Mouse (Mus musculus) CH12.LX (cell line): ENCODE measurements around the gene Mymk.

Experiments
- CTCF ChIP-seq, 2 experiments: IDR thresholded peaks in 1 of 2; conservative IDR thresholded peaks in 1 of 2; 2 replicates each; pipeline ENCODE4 v1.5.1; 2011 to 2012; ENCODE audit warnings: low read depth in 2 of 2, low read length in 2 of 2, improper control_type of control experiment in 1 of 2, inconsistent platforms in 1 of 2, mild to moderate bottlenecking in 1 of 2, moderate library complexity in 1 of 2
- EP300 ChIP-seq: IDR thresholded peaks from 2 replicates; pipeline ENCODE4 v1.6.1; 2011; ENCODE audit warnings: low read length, improper control_type of control experiment
- GABPA ChIP-seq: IDR thresholded peaks from 2 replicates; pipeline ENCODE4 v1.6.1; 2012; ENCODE audit warnings: low read depth, low read length, improper control_type of control experiment, inconsistent platforms; ENCODE audit not compliant: insufficient replicate concordance
- JUND ChIP-seq: conservative IDR thresholded peaks from 2 replicates; pipeline ENCODE4 v1.6.1; 2011; ENCODE audit warnings: low read depth, low read length, improper control_type of control experiment
- MAFK ChIP-seq: IDR thresholded peaks from 2 replicates; pipeline ENCODE4 v1.6.1; 2011; ENCODE audit warnings: low read length, improper control_type of control experiment; ENCODE audit not compliant: insufficient replicate concordance
- MYC ChIP-seq: IDR thresholded peaks from 2 replicates; pipeline ENCODE4 v1.6.1; 2011; ENCODE audit warnings: low read depth, mild to moderate bottlenecking, improper control_type of control experiment, low read length
- POLR2AphosphoS2 ChIP-seq: IDR thresholded peaks from 2 replicates; pipeline ENCODE4 v1.6.1; 2011; ENCODE audit warnings: low read depth, low read length, improper control_type of control experiment
- RAD21 ChIP-seq: IDR thresholded peaks from 2 replicates; pipeline ENCODE4 v1.6.1; 2011; ENCODE audit warnings: low read depth, mild to moderate bottlenecking, low read length, improper control_type of control experiment, moderate library complexity
- RCOR1 ChIP-seq: conservative IDR thresholded peaks from 2 replicates; pipeline ENCODE4 v1.6.1; 2012; ENCODE audit warnings: low read depth, mild to moderate bottlenecking, inconsistent platforms, low read length, improper control_type of control experiment
- SMC3 ChIP-seq: IDR thresholded peaks from 2 replicates; pipeline ENCODE4 v1.6.1; 2011; ENCODE audit warnings: low read depth, low read length, improper control_type of control experiment
- TBP ChIP-seq: conservative IDR thresholded peaks from 2 replicates; pipeline ENCODE4 v1.6.1; 2011; ENCODE audit warnings: low read depth, low read length, improper control_type of control experiment
- TCF12 ChIP-seq: IDR thresholded peaks from 2 replicates; pipeline ENCODE4 v1.6.1; 2014; ENCODE audit warnings: low read depth, mild to moderate bottlenecking, inconsistent platforms, low read length, improper control_type of control experiment
- UBTF ChIP-seq: IDR thresholded peaks from 2 replicates; pipeline ENCODE4 v1.6.1; 2012; ENCODE audit warnings: low read depth, mild to moderate bottlenecking, inconsistent platforms, low read length, improper control_type of control experiment, moderate library complexity
- ZKSCAN1 ChIP-seq: IDR thresholded peaks from 2 replicates; pipeline ENCODE4 v1.6.1; 2012; ENCODE audit warnings: low read depth, inconsistent platforms, low read length, improper control_type of control experiment, borderline replicate concordance

GRCm38 (mm10) chr2:27044166-27044565 is 27.8 kb downstream of the Mymk start:
- TF ChIP-seq RCOR1, result no peak
- TF ChIP-seq CTCF (conservative IDR thresholded peaks at IDR 0.05 in 1 of 2, IDR thresholded peaks at IDR 0.05 in 1 of 2; ENCODE audit: low read depth in 2 of 2, low read length in 2 of 2), result no peak
- no peak for TF ChIP-seq GABPA
- TF ChIP-seq JUND, result no peak
- TF ChIP-seq TCF12, result no peak
- no peak for TF ChIP-seq TBP
- TF ChIP-seq ZKSCAN1, result no peak
- no peak for TF ChIP-seq MAFK
- no peak for TF ChIP-seq UBTF
- TF ChIP-seq RAD21, result no peak
- no peak for TF ChIP-seq POLR2AphosphoS2
- TF ChIP-seq MYC, result no peak
- no peak for TF ChIP-seq SMC3
- no peak for TF ChIP-seq EP300
